Mouse (Mus musculus) frontal cortex, postnatal 10 days (tissue): Measurements from ENCODE around the gene Tet1.
A peak's percentile ranks its signal among the peaks of the same experiment; 100 is the strongest.
"Not testable (repeated sequence)": the region's sequence is repeated elsewhere in the genome, so short reads cannot be mapped to it uniquely, and the experiment has no call there.

Experiments
- DNase-seq, 2 experiments: peaks; one replicate each; pipeline ENCODE4 v3.0.0; 2022; ENCODE audit warnings: low spot score in 2 of 2, mixed read lengths in 1 of 2

The Tet1 gene

GRCm38 (mm10) chr10:62851025-62851424 is 57.8 kb downstream of the Tet1 start:
- DNase-seq, result no peak

- DNase-seq, result no peak
These were observed 60.0 kb downstream of the Tet1 start for GRCm38 (mm10) chr10:62848783-62849182.

GRCm38 (mm10) chr10:62847069-62847626 is 61.6 kb downstream of the Tet1 start:
- DNase-seq, result peak in 1 of 2 experiments; percentile 23

DNA sequence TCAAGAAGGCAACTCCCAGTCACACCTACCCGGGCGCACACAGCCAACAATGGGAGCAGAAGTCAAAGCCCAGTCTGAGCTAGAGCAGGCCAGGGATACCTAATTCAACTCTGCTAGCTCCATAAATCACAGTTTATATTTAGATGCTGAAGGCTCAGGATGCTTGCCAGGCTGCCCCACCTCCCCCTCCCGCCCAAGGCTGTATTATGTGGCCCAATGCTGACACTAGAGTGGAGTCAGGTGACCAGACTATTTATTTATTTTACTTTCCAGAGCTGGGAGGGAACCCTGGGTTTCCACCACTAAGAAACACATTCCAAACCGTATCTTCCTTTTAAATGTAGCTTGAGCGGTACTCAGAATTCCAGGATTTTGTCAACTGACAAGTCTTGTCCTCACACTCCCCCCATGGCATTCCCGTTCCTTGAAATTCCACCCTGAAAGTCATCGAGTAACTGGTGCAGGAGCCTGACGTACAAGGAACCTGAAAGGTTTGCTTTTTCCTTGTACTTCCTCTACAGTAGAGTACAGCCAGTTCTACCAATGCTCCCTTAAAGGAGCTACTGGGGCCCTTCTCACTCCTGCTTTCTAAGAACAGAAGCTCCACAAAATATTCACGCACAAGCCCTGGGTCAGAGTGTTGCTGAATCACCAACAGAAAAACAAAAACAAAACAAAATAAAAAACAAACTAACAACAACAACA is 64.9 kb downstream of the Tet1 start:
- DNase-seq, result no peak

DNA sequence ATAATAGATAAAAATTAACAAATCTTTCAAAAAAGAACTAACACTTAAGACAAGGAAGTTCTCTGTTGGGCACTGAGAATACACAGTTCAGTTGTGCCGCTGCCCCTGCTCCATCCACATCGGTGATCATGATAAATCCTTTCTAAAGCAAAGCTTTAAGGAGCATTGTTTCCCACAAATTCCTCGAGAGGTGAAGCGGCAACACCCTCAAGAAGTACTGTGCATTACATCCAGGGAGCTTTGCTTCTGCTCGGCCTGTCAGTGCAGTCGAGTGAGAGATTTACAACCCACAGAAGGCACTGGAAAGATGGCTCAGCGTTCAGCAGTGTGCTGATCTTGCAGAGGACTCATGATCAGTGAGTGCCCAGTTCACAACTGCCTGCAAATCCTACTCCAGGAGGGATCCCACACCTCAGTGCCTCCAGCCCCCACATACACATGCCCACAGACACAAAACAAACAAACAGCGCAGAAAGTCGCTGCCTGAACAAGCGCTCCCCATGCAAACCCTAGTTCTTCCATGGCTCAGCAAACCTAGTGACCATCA is 66.8 kb downstream of the Tet1 start:
- no peak for DNase-seq

DNA sequence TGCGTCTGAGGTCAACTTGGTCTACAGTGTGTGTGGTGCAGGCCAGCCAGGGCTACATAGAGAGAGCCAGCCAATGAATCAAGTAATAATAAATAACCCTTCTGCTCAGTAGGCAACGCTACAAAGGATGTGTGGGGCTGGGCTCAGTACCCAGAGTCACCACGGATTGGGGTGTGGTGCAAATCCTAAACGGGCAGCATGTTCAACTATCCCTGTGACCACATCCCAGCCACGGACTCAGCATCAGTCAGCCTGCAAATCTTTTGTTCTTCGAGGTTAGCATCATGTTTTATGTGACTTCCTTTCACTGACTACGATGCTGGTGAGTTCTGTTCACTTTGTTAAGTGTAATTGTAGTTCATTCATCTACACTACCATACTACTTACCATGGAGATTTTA is 68.1 kb downstream of the Tet1 start:
- DNase-seq, result no peak

DNA sequence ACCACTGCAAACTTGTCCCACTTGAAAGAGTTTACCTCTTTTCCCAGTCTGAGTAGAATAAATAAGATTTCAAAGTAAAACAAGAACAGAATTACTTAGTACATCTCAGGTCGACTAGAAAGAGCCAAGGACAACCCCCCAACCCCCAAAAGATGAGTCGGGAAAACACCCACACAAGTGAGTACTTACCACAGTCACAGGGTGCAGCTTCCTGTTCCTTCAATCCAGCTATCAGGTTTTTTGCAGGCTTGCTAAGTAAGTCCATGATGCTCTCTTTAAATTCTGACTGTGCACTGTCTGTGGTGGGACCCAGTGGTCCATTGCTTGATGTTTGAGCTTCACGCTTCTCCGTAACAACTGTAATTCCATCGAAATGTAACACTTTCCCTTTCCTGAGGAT is 70.8 kb downstream of the Tet1 start:
- DNase-seq, result no peak

DNA sequence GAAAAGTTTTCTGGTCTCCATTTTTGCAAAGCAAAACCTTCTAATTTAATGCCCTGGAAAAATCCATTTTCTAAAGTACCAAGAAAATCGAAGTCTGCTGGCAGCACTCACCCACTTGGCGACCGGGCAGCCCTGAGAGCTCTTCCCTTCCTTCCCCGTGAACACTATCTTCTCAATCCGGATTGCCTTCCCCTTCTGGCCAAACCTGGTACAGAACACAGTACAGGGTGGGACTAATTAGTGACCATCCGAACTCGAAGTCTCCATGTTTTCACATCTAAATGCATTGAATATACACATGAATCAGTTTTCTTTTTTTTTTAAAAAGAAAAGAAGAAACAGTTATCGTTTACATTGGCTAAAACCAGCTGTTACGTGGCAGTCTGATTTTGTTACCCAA is 76.0 kb downstream of the Tet1 start:
- no peak for DNase-seq

GRCm38 (mm10) chr10:62831546-62831945 is 77.2 kb downstream of the Tet1 start:
- DNase-seq, result no peak

DNA sequence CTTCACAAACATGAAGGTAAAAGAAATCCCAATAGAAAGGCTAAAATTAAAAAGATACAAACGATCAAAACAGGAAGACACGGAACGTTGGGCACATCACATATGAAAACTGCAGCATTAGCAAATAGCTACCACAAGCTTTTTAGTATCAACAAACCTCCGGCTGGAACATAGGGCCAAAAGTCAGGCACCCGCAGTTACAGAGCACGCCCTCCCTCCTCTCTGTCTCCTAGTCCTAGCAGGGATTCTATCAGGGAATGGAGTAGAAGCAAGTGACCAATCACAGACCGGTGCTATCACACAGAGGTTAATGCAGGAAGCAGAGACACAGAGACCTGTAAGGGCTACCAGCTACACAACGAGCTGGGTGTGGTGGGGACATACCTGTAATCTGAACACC is 84.3 kb downstream of the Tet1 start:
- DNase-seq, result no peak

DNA sequence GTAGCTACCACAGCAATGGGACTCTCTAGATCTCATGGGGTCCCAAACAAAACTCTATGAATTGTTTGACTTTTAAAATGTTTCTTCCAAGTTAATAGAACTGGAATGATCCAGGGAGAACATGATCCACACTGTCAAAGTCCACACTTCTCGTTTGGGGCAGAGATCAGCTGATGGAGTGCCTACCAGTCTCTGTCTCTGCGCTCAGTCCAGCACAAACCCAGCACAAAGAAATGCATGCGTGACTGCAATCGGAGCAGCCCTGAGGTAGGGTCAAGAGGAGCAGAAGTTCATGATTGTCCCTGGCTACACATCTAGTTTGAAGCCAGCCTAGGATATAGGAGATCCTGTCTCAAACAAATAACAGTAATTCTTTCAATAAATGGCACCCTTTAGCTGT is 85.4 kb downstream of the Tet1 start:
- DNase-seq, result no peak

- DNase-seq, result no peak
These were observed 98.8 kb downstream of the Tet1 start for GRCm38 (mm10) chr10:62810010-62810409.

- no peak for DNase-seq
These were observed 100.0 kb downstream of the Tet1 start for GRCm38 (mm10) chr10:62808766-62809165.

DNA sequence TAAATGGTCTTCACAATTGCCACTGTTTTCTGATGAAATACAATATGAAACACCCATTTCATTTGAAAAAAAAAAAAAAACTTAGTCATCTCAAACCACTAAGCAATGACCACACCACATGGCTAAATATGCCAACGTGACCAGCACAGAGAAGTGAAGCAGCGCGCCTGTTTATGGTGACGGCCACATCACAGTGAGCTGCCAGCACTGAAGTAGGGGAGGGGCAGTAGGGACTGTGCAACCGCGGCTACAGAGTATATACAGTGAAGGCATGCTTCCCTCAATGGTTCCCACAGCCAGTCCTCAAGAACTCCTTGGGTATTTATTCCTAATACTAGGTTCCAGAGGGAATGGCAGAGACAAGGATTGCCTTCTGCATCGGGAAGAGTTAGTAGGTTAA is 100.5 kb downstream of the Tet1 start:
- DNase-seq, result no peak

DNA sequence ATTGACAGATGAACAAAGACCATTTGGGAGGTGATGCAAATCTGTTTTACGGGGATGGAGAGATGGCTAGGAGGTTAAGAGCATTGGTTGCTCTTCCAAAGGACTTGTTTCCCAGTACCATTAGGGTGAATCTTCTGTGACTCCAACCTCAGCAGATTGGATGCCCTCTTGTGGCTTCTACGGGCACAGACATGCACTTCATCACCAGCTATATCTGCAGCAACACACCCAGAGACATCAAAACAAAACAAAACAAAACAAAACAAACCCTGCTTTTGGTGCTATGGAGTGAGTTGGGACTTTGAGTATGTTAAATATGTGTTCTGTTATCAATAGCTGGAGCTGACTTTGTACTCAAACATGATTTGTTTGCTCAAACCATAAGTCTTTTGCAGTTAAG is 104.7 kb downstream of the Tet1 start:
- no peak for DNase-seq

- DNase-seq, result no peak
These were observed 105.5 kb downstream of the Tet1 start for GRCm38 (mm10) chr10:62803296-62803695.

DNA sequence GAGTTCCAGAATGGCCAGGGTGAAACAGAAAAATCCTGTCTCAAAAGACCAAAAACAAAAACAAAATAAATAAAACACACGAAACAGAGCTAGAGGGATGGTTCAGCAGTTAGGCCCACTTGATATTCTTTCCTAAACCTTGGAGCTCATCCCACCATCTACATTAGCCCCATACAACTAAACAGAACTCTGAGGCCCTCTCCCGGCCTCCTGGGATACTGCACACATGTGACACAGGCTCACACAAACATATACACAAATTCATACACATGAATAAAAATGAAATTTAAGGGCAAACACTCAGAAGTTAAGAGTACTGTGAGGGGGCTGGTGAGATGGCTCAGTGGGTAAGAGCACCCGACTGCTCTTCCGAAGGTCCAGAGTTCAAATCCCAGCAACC is 114.6 kb downstream of the Tet1 start:
- DNase-seq, result no peak

- no peak for DNase-seq
These were observed 115.7 kb downstream of the Tet1 start for GRCm38 (mm10) chr10:62793091-62793453.

DNA sequence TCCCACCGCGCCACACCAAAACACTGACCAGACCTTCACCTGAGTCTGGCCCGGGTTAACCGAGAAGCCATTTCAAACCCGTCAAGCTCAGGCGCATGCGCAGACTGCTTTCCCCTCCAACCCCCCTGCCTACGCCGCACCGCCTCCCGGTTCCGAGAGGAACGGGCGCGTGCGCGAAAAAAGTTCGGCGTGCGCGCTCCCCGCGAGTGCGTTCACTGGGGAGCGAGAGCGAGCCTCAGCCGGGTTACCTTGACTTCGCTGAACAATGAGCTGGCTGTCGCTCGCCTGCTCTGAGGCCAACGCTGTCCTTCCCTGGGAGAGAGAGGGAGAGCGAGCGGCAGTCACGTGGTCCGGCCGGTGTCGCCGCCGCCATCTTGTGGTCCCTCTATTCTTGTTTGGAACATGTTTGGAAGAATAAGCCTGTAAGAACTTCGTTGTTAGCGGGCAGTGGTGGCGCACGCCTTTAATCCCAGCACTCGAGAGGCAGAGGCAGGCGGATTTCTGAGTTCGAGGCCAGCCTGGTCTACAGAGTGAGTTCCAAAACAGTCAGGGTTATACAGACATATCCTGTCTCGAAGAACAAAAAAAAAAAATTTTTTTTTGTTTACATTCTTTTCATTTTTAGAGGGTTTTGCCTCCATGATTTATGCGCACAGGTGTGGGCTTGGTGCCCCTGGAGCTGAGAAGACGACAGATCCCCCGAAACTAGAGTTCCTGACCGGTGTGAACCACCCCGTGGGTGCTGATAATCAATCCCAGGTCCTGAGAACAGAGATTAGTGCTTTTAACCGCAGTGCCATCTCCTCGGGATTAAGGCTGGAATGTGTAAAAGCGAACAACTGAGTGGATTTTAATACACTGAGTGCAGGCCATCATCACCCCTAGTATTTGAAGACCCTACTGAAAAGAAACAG is 116.4 kb downstream of the Tet1 start, which contains the start of gene Ccar1:
Gene Ccar1, minus strand, starts transcription at position 110 of the 914 bp plus-strand sequence.
- peak; percentile 96 to 98 for DNase-seq

GRCm38 (mm10) chr10:62791251-62792176 is 117.3 kb downstream of the Tet1 start:
- peak; percentile 26 to 52 for DNase-seq

- not testable (repeated sequence) for DNase-seq
These were observed 127.0 kb downstream of the Tet1 start for GRCm38 (mm10) chr10:62781776-62782175.
